Mouse (Mus musculus) heart, postnatal 0 days (tissue): Measurements from ENCODE around the gene Mfn2. TPM values are rescaled to one million over a fixed set of nuclear protein-coding genes. Genes with fewer than 3 reads are reported as not detected.

Experiments
- ATAC-seq: fragments of 200-750 bp; cut with Nextera tagmentation; 2 replicates; pipeline ENCODE4 v1.8.0; 2017; ENCODE audit warnings: low read depth, moderate number of reproducible peaks, moderate library complexity; ENCODE audit not compliant: insufficient read depth
- DNase-seq: peaks from one replicate; pipeline ENCODE4 v3.0.0-alpha.2; 2016; ENCODE audit warnings: low spot score
- H3K27ac ChIP-seq: fragments of 300-500 bp; sonication (generic); 2 replicates; pipeline ENCODE4 v1.5.1; 2014; ENCODE audit warnings: low read depth, mild to moderate bottlenecking
- H3K27me3 ChIP-seq: fragments of 300-500 bp; sonication (generic); 2 replicates; pipeline ENCODE4 v1.6.1; 2014; ENCODE audit warnings: low read length, mixed read lengths; ENCODE audit not compliant: control insufficient read depth, insufficient read depth
- H3K36me3 ChIP-seq: fragments of 300-500 bp; sonication (generic); replicated peaks from 2 replicates; pipeline ENCODE4 v1.6.1; 2014; ENCODE audit warnings: low read length, mixed read lengths; ENCODE audit not compliant: control insufficient read depth, insufficient read depth
- H3K4me1 ChIP-seq: fragments of 300-500 bp; sonication (generic); 2 replicates; pipeline ENCODE4 v1.6.1; 2014; ENCODE audit warnings: antibody characterized with exemption; ENCODE audit not compliant: control insufficient read depth, insufficient read depth
- H3K4me2 ChIP-seq: fragments of 300-500 bp; sonication (generic); 2 replicates; pipeline ENCODE4 v1.6.1; 2014; ENCODE audit warnings: low read depth, mild to moderate bottlenecking, low read length, moderate library complexity
- H3K4me3 ChIP-seq: fragments of 300-500 bp; sonication (generic); 2 replicates; pipeline ENCODE4 v1.5.1; 2014; ENCODE audit warnings: low read depth, low read length
- H3K9ac ChIP-seq: fragments of 300-500 bp; sonication (generic); replicated peaks from 2 replicates; pipeline ENCODE4 v1.6.1; 2014; ENCODE audit warnings: low read depth, low read length, mixed read lengths
- H3K9me3 ChIP-seq: fragments of 300-500 bp; sonication (generic); replicated peaks from 2 replicates; pipeline ENCODE4 v1.6.1; 2016; ENCODE audit warnings: low read length; ENCODE audit not compliant: control insufficient read depth
- CTCF ChIP-seq: IDR thresholded peaks from 2 replicates; pipeline ENCODE4 v1.5.1; 2016; ENCODE audit warnings: antibody characterized with exemption, control low read depth, low read depth
- EP300 ChIP-seq: IDR thresholded peaks from 2 replicates; pipeline ENCODE4 v1.6.1; 2016; ENCODE audit warnings: antibody characterized with exemption, low read depth
- WGBS: fragments of 180-500 bp; shearing (Covaris S2); extraction: QIAGEN DNeasy Blood & Tissue Kit; methylation state at CpG from one replicate; pipeline ENCODE4 v1.1.7; 2014; 5-methylcytosine and 5-hydroxymethylcytosine counted together
- polyA plus RNA-seq: library from polyadenylated mRNA; unstranded; fragments of >200 nt; fragmentation: Nextera tagmentation; extraction: Ambion mirVana; gene quantifications from 2 replicates; pipeline ENCODE4 v1.2.1, GENCODE M21; 2015
- total RNA-seq: library from RNA; depleted of rRNA; stranded (reverse); fragments of >200 nt; gene quantifications from 2 replicates; pipeline ENCODE4 v1.2.3, GENCODE M21; 2014; ENCODE audit warnings: low replicate concordance

The Mfn2 gene
- total and polyA plus RNA-seq, 2 experiments from 2014 or later: 230 to 256 TPM

- H3K27ac ChIP-seq: no peak overlapping the region
- WGBS: 71% methylated on average over 2 of the region's 2 CpGs
- TF ChIP-seq EP300: no peak
- no peak for TF ChIP-seq CTCF
- H3K9ac ChIP-seq: no peak overlapping the region
- no peaks in the 10 kb centered on the region for H3K4me1 ChIP-seq
- H3K4me3 ChIP-seq: no peak overlapping the region
- no peaks in the 10 kb centered on the region for H3K9me3 ChIP-seq
- no peak overlapping the region for H3K4me2 ChIP-seq
- DNase-seq (no peak), ATAC-seq (no peak)
- peaks cover 92% of the 10 kb centered on the region for H3K36me3 ChIP-seq
- H3K27me3 ChIP-seq: no peaks in the 10 kb centered on the region
Measured at GRCm38 (mm10) chr4:147879456-147879855, 25.0 kb downstream of the Mfn2 start.

GRCm38 (mm10) chr4:147878537-147878936, 26.0 kb downstream of the Mfn2 start:
- Histone ChIP-seq H3K9me3 (no peaks in the 10 kb centered on the region), H3K36me3 (peaks cover 92% of the 10 kb centered on the region), H3K27ac (no peak overlapping the region), H3K4me1 (no peaks in the 10 kb centered on the region), H3K9ac (no peak overlapping the region), H3K4me2 (no peak overlapping the region), H3K27me3 (no peaks in the 10 kb centered on the region), H3K4me3 (no peak overlapping the region)
- 94% methylated on average over 9 of the region's 9 CpGs for WGBS
- ATAC-seq: no peak
- no peak for DNase-seq
- TF ChIP-seq EP300 (no peak), CTCF (no peak)

GRCm38 (mm10) chr4:147875852-147876575, 28.5 kb downstream of the Mfn2 start:
- Histone ChIP-seq H3K9me3 (no peaks in the 10 kb centered on the region), H3K27ac (no peak overlapping the region), H3K4me2 (no peak overlapping the region), H3K9ac (no peak overlapping the region), H3K36me3 (peaks cover 82% of the 10 kb centered on the region), H3K27me3 (no peaks in the 10 kb centered on the region), H3K4me3 (no peak overlapping the region), H3K4me1 (no peaks in the 10 kb centered on the region)
- 79% methylated on average over 4 of the region's 4 CpGs for WGBS
- TF ChIP-seq EP300: no peak
- no peak for TF ChIP-seq CTCF
- no peak for ATAC-seq
- no peak for DNase-seq

GRCm38 (mm10) chr4:147869238-147869637, 35.3 kb downstream of the Mfn2 start:
- Histone ChIP-seq H3K4me1 (peaks cover 24% of the 10 kb centered on the region), H3K9ac (peak overlapping the region; percentile 63), H3K27me3 (no peaks in the 10 kb centered on the region), H3K4me3 (peak overlapping the region; percentile 86), H3K27ac (peak overlapping the region; percentile 74), H3K4me2 (peak overlapping the region; percentile 81), H3K9me3 (no peaks in the 10 kb centered on the region), H3K36me3 (peaks cover 39% of the 10 kb centered on the region)
- ATAC-seq (no peak), DNase-seq (peak; percentile 14)
- no peak for TF ChIP-seq EP300
- TF ChIP-seq CTCF: no peak
- WGBS: 6% methylated on average over 5 of the region's 5 CpGs

- H3K4me3 ChIP-seq: peak within 1 kb of the TSS; percentile 86
- no peak; the same call in 1 of the 2 replicates for TF ChIP-seq EP300
- TF ChIP-seq CTCF: peak; percentile 13
- under 1% methylated on average over 30 of the region's 30 CpGs for WGBS
- H3K27me3 ChIP-seq: no peaks in the 10 kb centered on the region
- H3K36me3 ChIP-seq: peaks cover 38% of the 10 kb centered on the region
- peak within 1 kb of the TSS; percentile 84 for H3K4me2 ChIP-seq
- DNase-seq (peak; percentile 100), ATAC-seq (peak; percentile 96)
- peak within 1 kb of the TSS; percentile 90 for H3K27ac ChIP-seq
- H3K9me3 ChIP-seq: no peaks in the 10 kb centered on the region
- H3K4me1 ChIP-seq: peaks cover 24% of the 10 kb centered on the region
- peak within 1 kb of the TSS; percentile 74 for H3K9ac ChIP-seq
Measured at GRCm38 (mm10) chr4:147868450-147869031, 36.0 kb downstream of the Mfn2 start, which contains the start of the genes Miip and Fv1. TSS of gene Miip (minus strand) at chr4:147868816. TSS of gene Fv1 (plus strand) at chr4:147868979.
